Mouse (Mus musculus) heart, postnatal 0 days (tissue): ENCODE measurements around the gene Vinac1. TPM values are rescaled to one million over a fixed set of nuclear protein-coding genes. Genes with fewer than 3 reads are reported as not detected.

Experiments
- ATAC-seq: fragments of 200-750 bp; cut with Nextera tagmentation; 2 replicates; pipeline ENCODE4 v1.8.0; 2017; ENCODE audit warnings: low read depth, moderate number of reproducible peaks, moderate library complexity; ENCODE audit not compliant: insufficient read depth
- DNase-seq: peaks from one replicate; pipeline ENCODE4 v3.0.0-alpha.2; 2016; ENCODE audit warnings: low spot score
- H3K27ac ChIP-seq: fragments of 300-500 bp; sonication (generic); 2 replicates; pipeline ENCODE4 v1.5.1; 2014; ENCODE audit warnings: low read depth, mild to moderate bottlenecking
- H3K27me3 ChIP-seq: fragments of 300-500 bp; sonication (generic); 2 replicates; pipeline ENCODE4 v1.6.1; 2014; ENCODE audit warnings: low read length, mixed read lengths; ENCODE audit not compliant: control insufficient read depth, insufficient read depth
- H3K36me3 ChIP-seq: fragments of 300-500 bp; sonication (generic); replicated peaks from 2 replicates; pipeline ENCODE4 v1.6.1; 2014; ENCODE audit warnings: low read length, mixed read lengths; ENCODE audit not compliant: control insufficient read depth, insufficient read depth
- H3K4me1 ChIP-seq: fragments of 300-500 bp; sonication (generic); 2 replicates; pipeline ENCODE4 v1.6.1; 2014; ENCODE audit warnings: antibody characterized with exemption; ENCODE audit not compliant: control insufficient read depth, insufficient read depth
- H3K4me2 ChIP-seq: fragments of 300-500 bp; sonication (generic); 2 replicates; pipeline ENCODE4 v1.6.1; 2014; ENCODE audit warnings: low read depth, mild to moderate bottlenecking, low read length, moderate library complexity
- H3K4me3 ChIP-seq: fragments of 300-500 bp; sonication (generic); 2 replicates; pipeline ENCODE4 v1.5.1; 2014; ENCODE audit warnings: low read depth, low read length
- H3K9ac ChIP-seq: fragments of 300-500 bp; sonication (generic); replicated peaks from 2 replicates; pipeline ENCODE4 v1.6.1; 2014; ENCODE audit warnings: low read depth, low read length, mixed read lengths
- H3K9me3 ChIP-seq: fragments of 300-500 bp; sonication (generic); replicated peaks from 2 replicates; pipeline ENCODE4 v1.6.1; 2016; ENCODE audit warnings: low read length; ENCODE audit not compliant: control insufficient read depth
- CTCF ChIP-seq: IDR thresholded peaks from 2 replicates; pipeline ENCODE4 v1.5.1; 2016; ENCODE audit warnings: antibody characterized with exemption, control low read depth, low read depth
- EP300 ChIP-seq: IDR thresholded peaks from 2 replicates; pipeline ENCODE4 v1.6.1; 2016; ENCODE audit warnings: antibody characterized with exemption, low read depth
- whole genome bisulfite sequencing: fragments of 180-500 bp; shearing (Covaris S2); extraction: QIAGEN DNeasy Blood & Tissue Kit; methylation state at CpG from one replicate; pipeline ENCODE4 v1.1.7; 2014; 5-methylcytosine and 5-hydroxymethylcytosine counted together
- polyA plus RNA-seq: library from polyadenylated mRNA; unstranded; fragments of >200 nt; fragmentation: Nextera tagmentation; extraction: Ambion mirVana; gene quantifications from 2 replicates; pipeline ENCODE4 v1.2.1, GENCODE M21; 2015
- total RNA-seq: library from RNA; depleted of rRNA; stranded (reverse); fragments of >200 nt; gene quantifications from 2 replicates; pipeline ENCODE4 v1.2.3, GENCODE M21; 2014; ENCODE audit warnings: low replicate concordance

The Vinac1 gene
- total and polyA plus RNA-seq, 2 experiments from 2014 or later, result not detected

- no peak overlapping the region for H3K4me3 ChIP-seq
- no peaks in the 10 kb centered on the region for H3K4me1 ChIP-seq
- no peak overlapping the region for H3K9ac ChIP-seq
- H3K27me3 ChIP-seq, result no peaks in the 10 kb centered on the region
- H3K4me2 ChIP-seq, result no peak overlapping the region
- TF ChIP-seq EP300 (no peak), CTCF (peak; percentile 37)
- WGBS, result 47% methylated on average over 9 of the region's 9 CpGs
- ATAC-seq, result no peak
- H3K9me3 ChIP-seq, result peaks cover 14% of the 10 kb centered on the region; the same call in 1 of the 2 replicates
- no peak overlapping the region for H3K27ac ChIP-seq
- DNase-seq, result no peak
- H3K36me3 ChIP-seq, result no peaks in the 10 kb centered on the region
These were observed 8.6 kb upstream of the Vinac1 start for GRCm38 (mm10) chr2:129056597-129056996.

DNA sequence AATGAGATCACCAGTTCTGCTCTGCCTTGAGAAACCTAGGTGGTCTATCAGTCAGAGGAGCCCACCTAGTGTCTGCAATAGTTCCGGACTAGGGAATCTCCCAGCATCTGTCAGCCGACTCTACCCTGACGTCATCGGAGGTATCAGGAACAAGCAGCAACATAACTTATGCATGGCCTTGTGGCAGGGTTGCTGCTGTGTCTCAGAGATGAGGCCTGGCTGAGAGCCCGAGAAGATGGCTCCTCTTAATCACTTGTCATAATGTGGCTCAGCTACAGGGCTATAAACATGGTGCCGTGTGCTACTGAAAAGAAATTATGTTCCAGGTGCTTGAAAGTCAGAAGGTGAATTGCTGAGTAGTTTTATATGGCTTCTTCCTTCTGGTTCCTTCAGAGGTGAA lies 7.8 kb upstream of the Vinac1 start:
- WGBS, result 86% methylated on average over 6 of the region's 6 CpGs
- Histone ChIP-seq H3K4me3 (no peak overlapping the region), H3K36me3 (no peaks in the 10 kb centered on the region), H3K9ac (no peak overlapping the region), H3K27me3 (no peaks in the 10 kb centered on the region), H3K27ac (no peak overlapping the region), H3K9me3 (peaks cover 14% of the 10 kb centered on the region; the same call in 1 of the 2 replicates), H3K4me1 (no peaks in the 10 kb centered on the region), H3K4me2 (no peak overlapping the region)
- no peak for DNase-seq
- TF ChIP-seq EP300 (no peak), CTCF (no peak)
- ATAC-seq, result no peak

GRCm38 (mm10) chr2:129052451-129052983 lies 4.5 kb upstream of the Vinac1 start:
- no peak for TF ChIP-seq CTCF
- TF ChIP-seq EP300, result no peak
- H3K9me3 ChIP-seq, result peaks cover 6% of the 10 kb centered on the region; the same call in 1 of the 2 replicates
- H3K4me2 ChIP-seq, result no peak overlapping the region
- ATAC-seq (no peak), DNase-seq (no peak)
- H3K4me1 ChIP-seq, result no peaks in the 10 kb centered on the region
- no peaks in the 10 kb centered on the region for H3K36me3 ChIP-seq
- WGBS, result 46% methylated on average over 4 of the region's 4 CpGs
- no peak overlapping the region for H3K9ac ChIP-seq
- no peak overlapping the region for H3K27ac ChIP-seq
- no peak overlapping the region for H3K4me3 ChIP-seq
- no peaks in the 10 kb centered on the region for H3K27me3 ChIP-seq

- ATAC-seq, result no peak
- no peak for TF ChIP-seq CTCF
- TF ChIP-seq EP300, result no peak
- no peak overlapping the region for H3K9ac ChIP-seq
These were observed 1.2 kb downstream of the Vinac1 start for GRCm38 (mm10) chr2:129046846-129047196.

GRCm38 (mm10) chr2:129046172-129046845 lies 1.7 kb downstream of the Vinac1 start:
- DNase-seq (no peak), ATAC-seq (no peak)
- WGBS, result 54% methylated on average over 6 of the region's 6 CpGs

More at GRCm38 (mm10) chr2:129046846-129047196, 1.2 kb downstream of the Vinac1 start:
- DNase-seq, result no peak
- H3K4me3 ChIP-seq, result no peak overlapping the region
- no peak overlapping the region for H3K4me2 ChIP-seq
- H3K4me1 ChIP-seq, result no peaks in the 10 kb centered on the region
- H3K27ac ChIP-seq, result no peak overlapping the region
- no peaks in the 10 kb centered on the region for H3K36me3 ChIP-seq
- 76% methylated on average over 4 of the region's 4 CpGs for WGBS
- H3K9me3 ChIP-seq, result no peaks in the 10 kb centered on the region
- no peaks in the 10 kb centered on the region for H3K27me3 ChIP-seq

GRCm38 (mm10) chr2:129040567-129040966 lies 7.4 kb downstream of the Vinac1 start:
- Histone ChIP-seq H3K4me1 (0 out of 2 replicates have a peak, but pooled peaks cover 9% of the 10 kb centered on the region), H3K4me3 (no peak overlapping the region), H3K36me3 (no peaks in the 10 kb centered on the region), H3K9ac (no peak overlapping the region), H3K4me2 (no peak overlapping the region), H3K9me3 (no peaks in the 10 kb centered on the region), H3K27ac (no peak overlapping the region), H3K27me3 (peaks cover 28% of the 10 kb centered on the region)
- 26% methylated on average over 6 of the region's 6 CpGs for WGBS
- TF ChIP-seq EP300 (no peak), CTCF (peak; percentile 17; the same call in 1 of the 2 replicates)
- ATAC-seq (no peak), DNase-seq (no peak)

More at GRCm38 (mm10) chr2:129046172-129046845, 1.7 kb downstream of the Vinac1 start:
- H3K4me2 ChIP-seq, result no peak overlapping the region
- TF ChIP-seq CTCF (no peak), EP300 (no peak)
- H3K9me3 ChIP-seq, result no peaks in the 10 kb centered on the region
- H3K9ac ChIP-seq, result no peak overlapping the region
- H3K27ac ChIP-seq, result no peak overlapping the region
- H3K27me3 ChIP-seq, result no peaks in the 10 kb centered on the region
- no peaks in the 10 kb centered on the region for H3K4me1 ChIP-seq
- no peaks in the 10 kb centered on the region for H3K36me3 ChIP-seq
- H3K4me3 ChIP-seq, result no peak overlapping the region
